Mouse (Mus musculus): Measurements from ENCODE around the gene 4933405O20Rik. TPM values are rescaled to one million over a fixed set of nuclear protein-coding genes. Genes with fewer than 3 reads are reported as not detected.

Gene 4933405O20Rik
- total RNA-seq (2021) (not detected), polyA plus RNA-seq (2012; rRNA removed) (not detected in 2 replicates)
- long read RNA-seq, result 0 reads

- no peak for DNase-seq
- Histone ChIP-seq H3K9ac (ENCODE audit: low read depth, low read length) (no peak within 1 kb of the TSS), H3K4me3 (no peak within 1 kb of the TSS), H3K27me3 (ENCODE audit: control insufficient read depth, insufficient read depth, low read length) (no peaks in the 10 kb centered on the region), H3K4me1 (ENCODE audit: control insufficient read depth, insufficient read depth, low read length) (no peaks in the 10 kb centered on the region), H3K27ac (no peak within 1 kb of the TSS), H3K79me2 (replicated peaks; ENCODE audit: control insufficient read depth, insufficient read depth, low read length) (no peaks in the 10 kb centered on the region), H3K36me3 (ENCODE audit: control insufficient read depth, insufficient read depth, low read length) (no peaks in the 10 kb centered on the region)
- no peak for TF ChIP-seq CTCF (IDR thresholded peaks at IDR 0.05)
- TF ChIP-seq EP300 (IDR thresholded peaks at IDR 0.05; ENCODE audit: insufficient read depth, low read depth, low read length), result no peak
- TF ChIP-seq POLR2A (IDR thresholded peaks at IDR 0.05; ENCODE audit: insufficient read depth, low read depth, low read length), result no peak
- intact Hi-C loops (cut with DNase I), result no loop called here
- WGBS, result 44% methylated on average over 3 of the region's 3 CpGs
Measured at GRCm38 (mm10) chr7:50598890-50599289, at the start of gene 4933405O20Rik. Gene 4933405O20Rik (plus strand): TSS chr7:50599190.

- Histone ChIP-seq H3K27ac (no peak overlapping the region), H3K79me2 (replicated peaks; ENCODE audit: control insufficient read depth, insufficient read depth, low read length) (no peaks in the 10 kb centered on the region), H3K4me1 (ENCODE audit: control insufficient read depth, insufficient read depth, low read length) (no peaks in the 10 kb centered on the region), H3K36me3 (ENCODE audit: control insufficient read depth, insufficient read depth, low read length) (no peaks in the 10 kb centered on the region), H3K27me3 (ENCODE audit: control insufficient read depth, insufficient read depth, low read length) (no peaks in the 10 kb centered on the region), H3K9ac (ENCODE audit: low read depth, low read length) (no peak overlapping the region), H3K4me3 (no peak overlapping the region)
- no peak for DNase-seq
- 56% methylated on average over 3 of the region's 3 CpGs for WGBS
- intact Hi-C loops (cut with DNase I), result no loop called here
- TF ChIP-seq POLR2A (IDR thresholded peaks at IDR 0.05; ENCODE audit: insufficient read depth, low read depth, low read length), result no peak
- no peak for TF ChIP-seq CTCF (IDR thresholded peaks at IDR 0.05)
- no peak for TF ChIP-seq EP300 (IDR thresholded peaks at IDR 0.05; ENCODE audit: insufficient read depth, low read depth, low read length)
Measured at GRCm38 (mm10) chr7:50549572-50549971, 49.4 kb upstream of the 4933405O20Rik start.

GRCm38 (mm10) chr7:50551426-50551825, 47.6 kb upstream of the 4933405O20Rik start:
- 66% methylated on average over 4 of the region's 4 CpGs for WGBS
- Histone ChIP-seq H3K4me3 (no peak overlapping the region), H3K9ac (ENCODE audit: low read depth, low read length) (no peak overlapping the region), H3K36me3 (ENCODE audit: control insufficient read depth, insufficient read depth, low read length) (no peaks in the 10 kb centered on the region), H3K27me3 (ENCODE audit: control insufficient read depth, insufficient read depth, low read length) (peaks cover 1% of the 10 kb centered on the region; the same call in 1 of the 2 replicates), H3K79me2 (replicated peaks; ENCODE audit: control insufficient read depth, insufficient read depth, low read length) (no peaks in the 10 kb centered on the region), H3K27ac (no peak overlapping the region), H3K4me1 (ENCODE audit: control insufficient read depth, insufficient read depth, low read length) (no peaks in the 10 kb centered on the region)
- no peak for TF ChIP-seq CTCF (IDR thresholded peaks at IDR 0.05)
- TF ChIP-seq POLR2A (IDR thresholded peaks at IDR 0.05; ENCODE audit: insufficient read depth, low read depth, low read length), result no peak
- TF ChIP-seq EP300 (IDR thresholded peaks at IDR 0.05; ENCODE audit: insufficient read depth, low read depth, low read length), result no peak
- DNase-seq, result no peak
- intact Hi-C loops (cut with DNase I), result no loop called here

GRCm38 (mm10) chr7:50562708-50563107, 36.3 kb upstream of the 4933405O20Rik start:
- Histone ChIP-seq H3K27me3 (ENCODE audit: control insufficient read depth, insufficient read depth, low read length) (no peaks in the 10 kb centered on the region), H3K79me2 (replicated peaks; ENCODE audit: control insufficient read depth, insufficient read depth, low read length) (no peaks in the 10 kb centered on the region), H3K27ac (no peak overlapping the region), H3K9ac (ENCODE audit: low read depth, low read length) (no peak overlapping the region), H3K4me3 (no peak overlapping the region), H3K4me1 (ENCODE audit: control insufficient read depth, insufficient read depth, low read length) (no peaks in the 10 kb centered on the region), H3K36me3 (ENCODE audit: control insufficient read depth, insufficient read depth, low read length) (no peaks in the 10 kb centered on the region)
- no peak for DNase-seq
- TF ChIP-seq CTCF (IDR thresholded peaks at IDR 0.05) (no peak), POLR2A (IDR thresholded peaks at IDR 0.05; ENCODE audit: insufficient read depth, low read depth, low read length) (no peak), EP300 (IDR thresholded peaks at IDR 0.05; ENCODE audit: insufficient read depth, low read depth, low read length) (no peak)
- WGBS, result 70% methylated on average over 3 of the region's 3 CpGs
- intact Hi-C loops (cut with DNase I), result no loop called here

GRCm38 (mm10) chr7:50573841-50574240, 25.1 kb upstream of the 4933405O20Rik start:
- TF ChIP-seq CTCF (IDR thresholded peaks at IDR 0.05), result no peak
- TF ChIP-seq EP300 (IDR thresholded peaks at IDR 0.05; ENCODE audit: insufficient read depth, low read depth, low read length), result no peak
- no peak for TF ChIP-seq POLR2A (IDR thresholded peaks at IDR 0.05; ENCODE audit: insufficient read depth, low read depth, low read length)
- intact Hi-C loops (cut with DNase I), result no loop called here
- WGBS, result 52% methylated on average over 7 of the region's 7 CpGs
- H3K9ac ChIP-seq (ENCODE audit: low read depth, low read length), result no peak overlapping the region
- H3K4me1 ChIP-seq (ENCODE audit: control insufficient read depth, insufficient read depth, low read length), result no peaks in the 10 kb centered on the region
- no peaks in the 10 kb centered on the region for H3K27me3 ChIP-seq (ENCODE audit: control insufficient read depth, insufficient read depth, low read length)
- DNase-seq, result no peak
- no peak overlapping the region for H3K4me3 ChIP-seq
- no peaks in the 10 kb centered on the region for H3K36me3 ChIP-seq (ENCODE audit: control insufficient read depth, insufficient read depth, low read length)
- H3K79me2 ChIP-seq (replicated peaks; ENCODE audit: control insufficient read depth, insufficient read depth, low read length), result no peaks in the 10 kb centered on the region
- H3K27ac ChIP-seq, result no peak overlapping the region

GRCm38 (mm10) chr7:50588642-50589424, 10.2 kb upstream of the 4933405O20Rik start:
- no peak overlapping the region for H3K4me3 ChIP-seq
- 39% methylated on average over 8 of the region's 8 CpGs for WGBS
- H3K9ac ChIP-seq (ENCODE audit: low read depth, low read length), result no peak overlapping the region
- no peaks in the 10 kb centered on the region for H3K79me2 ChIP-seq (replicated peaks; ENCODE audit: control insufficient read depth, insufficient read depth, low read length)
- no peak for TF ChIP-seq POLR2A (IDR thresholded peaks at IDR 0.05; ENCODE audit: insufficient read depth, low read depth, low read length)
- TF ChIP-seq CTCF (IDR thresholded peaks at IDR 0.05), result no peak
- no peak for TF ChIP-seq EP300 (IDR thresholded peaks at IDR 0.05; ENCODE audit: insufficient read depth, low read depth, low read length)
- no peaks in the 10 kb centered on the region for H3K4me1 ChIP-seq (ENCODE audit: control insufficient read depth, insufficient read depth, low read length)
- H3K36me3 ChIP-seq (ENCODE audit: control insufficient read depth, insufficient read depth, low read length), result no peaks in the 10 kb centered on the region
- no peak for DNase-seq
- no peaks in the 10 kb centered on the region for H3K27me3 ChIP-seq (ENCODE audit: control insufficient read depth, insufficient read depth, low read length)
- intact Hi-C loops (cut with DNase I), result no loop called here
- H3K27ac ChIP-seq, result no peak overlapping the region

Measured in heart, adult 2 months (tissue).